Mouse (Mus musculus) liver, embryonic 11.5 days (tissue): ENCODE data around the gene Mest. TPM values are rescaled to one million over a fixed set of nuclear protein-coding genes. Genes with fewer than 3 reads are reported as not detected.
A peak's percentile ranks its signal among the peaks of the same experiment; 100 is the strongest.

Source experiments
- ATAC-seq: fragments of 200-750 bp; cut with Nextera tagmentation; replicated peaks from 2 replicates; pipeline ENCODE4 v1.8.0; 2017; ENCODE audit warnings: moderate number of reproducible peaks, mild to moderate bottlenecking, moderate TSS enrichment, moderate library complexity; ENCODE audit not compliant: low FRiP score
- DNase-seq: peaks from one replicate; pipeline ENCODE4 v3.0.0-alpha.2; 2017; ENCODE audit warnings: low spot score
- H3K27ac ChIP-seq: fragments of 300-500 bp; sonication (generic); 2 replicates; pipeline ENCODE4 v1.5.1; 2014; ENCODE audit warnings: mild to moderate bottlenecking, low read depth, low read length, control low read depth
- H3K27me3 ChIP-seq: fragments of 300-500 bp; sonication (generic); replicated peaks from 2 replicates; pipeline ENCODE4 v1.6.1; 2014; ENCODE audit warnings: low read length, mixed read lengths; ENCODE audit not compliant: control insufficient read depth, insufficient read depth
- H3K36me3 ChIP-seq: fragments of 300-500 bp; sonication (generic); 2 replicates; pipeline ENCODE4 v1.6.1; 2014; ENCODE audit warnings: mild to moderate bottlenecking, low read length, moderate library complexity, mixed read lengths; ENCODE audit not compliant: control insufficient read depth, insufficient read depth
- H3K4me1 ChIP-seq: fragments of 300-500 bp; sonication (generic); replicated peaks from 2 replicates; pipeline ENCODE4 v1.6.1; 2014; ENCODE audit warnings: low read length, mixed read lengths; ENCODE audit not compliant: control insufficient read depth, insufficient read depth
- H3K4me2 ChIP-seq: fragments of 300-500 bp; sonication (generic); 2 replicates; pipeline ENCODE4 v1.6.1; 2014; ENCODE audit warnings: mild to moderate bottlenecking, control low read depth, moderate library complexity
- H3K4me3 ChIP-seq: fragments of 300-500 bp; sonication (generic); 2 replicates; pipeline ENCODE4 v1.5.1; 2014; ENCODE audit warnings: low read depth, low read length, control low read depth
- H3K9ac ChIP-seq: fragments of 300-500 bp; sonication (generic); 2 replicates; pipeline ENCODE4 v1.6.1; 2014; ENCODE audit warnings: low read depth, low read length, control low read depth
- H3K9me3 ChIP-seq: fragments of 300-500 bp; sonication (generic); 2 replicates; pipeline ENCODE4 v1.6.1; 2016; ENCODE audit warnings: low read length, inconsistent platforms, mixed read lengths; ENCODE audit not compliant: control insufficient read depth
- WGBS: fragments of 180-500 bp; shearing (Covaris S2); extraction: QIAGEN DNeasy Blood & Tissue Kit; methylation state at CpG from one replicate; pipeline ENCODE4 v1.1.7; 2014; 5-methylcytosine and 5-hydroxymethylcytosine counted together
- polyA plus RNA-seq: library from polyadenylated mRNA; unstranded; fragments of >200 nt; fragmentation: Nextera tagmentation; extraction: Ambion mirVana; gene quantifications from 2 replicates; pipeline ENCODE4 v1.2.1, GENCODE M21; 2014

Mest gene
- polyA plus RNA-seq, 1 experiment from 2014 or later: 800 TPM

DNA sequence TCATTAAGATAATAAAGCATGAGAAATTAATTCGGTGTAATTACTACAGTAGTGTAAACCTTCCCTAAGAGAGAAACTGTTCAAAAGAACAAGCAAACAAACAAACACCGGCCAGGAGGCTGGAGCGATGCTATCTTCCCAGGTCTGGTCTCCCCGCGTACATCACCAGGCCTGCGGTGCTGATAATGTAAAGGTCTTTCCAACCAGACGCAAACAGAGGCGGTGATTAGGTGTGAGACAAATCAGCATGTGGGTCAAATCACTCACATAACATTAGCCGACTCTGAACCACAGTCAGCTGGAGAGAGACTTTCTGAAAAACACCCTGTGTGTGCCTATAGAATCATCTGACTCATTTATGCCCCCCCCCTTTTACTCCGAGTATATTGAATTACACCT lies 12.0 kb upstream of the Mest start:
- H3K27me3 ChIP-seq: no peaks in the 10 kb centered on the region
- ATAC-seq (no peak), DNase-seq (no peak)
- peaks cover 27% of the 10 kb centered on the region for H3K4me1 ChIP-seq
- H3K9ac ChIP-seq: no peak overlapping the region
- peak overlapping the region; percentile 72 for H3K27ac ChIP-seq
- 29% methylated on average over 10 of the region's 10 CpGs for WGBS
- no peak overlapping the region for H3K4me3 ChIP-seq
- H3K9me3 ChIP-seq: no peaks in the 10 kb centered on the region
- no peaks in the 10 kb centered on the region for H3K36me3 ChIP-seq
- H3K4me2 ChIP-seq: no peak overlapping the region

DNA sequence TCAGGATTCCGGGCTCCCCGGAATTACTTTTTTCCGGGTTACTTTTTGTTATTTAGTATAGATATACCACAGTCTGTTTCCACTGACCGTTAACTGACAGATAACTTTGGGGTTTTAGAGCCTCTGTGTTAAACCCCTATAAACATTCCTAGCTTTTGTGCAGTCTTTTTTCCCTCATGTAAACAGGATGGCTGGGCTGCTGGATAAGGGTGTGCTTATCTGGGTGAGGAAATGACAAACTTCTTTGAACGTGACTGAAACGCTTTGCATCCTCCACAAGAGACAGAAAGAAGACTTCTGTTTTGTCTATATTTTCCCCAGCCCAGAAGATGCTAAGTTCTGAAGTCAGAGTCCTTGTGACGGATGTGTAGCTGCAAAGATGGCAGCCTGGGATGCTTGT lies 10.9 kb upstream of the Mest start:
- 21% methylated on average over 7 of the region's 7 CpGs for WGBS
- no peak overlapping the region for H3K4me2 ChIP-seq
- no peak overlapping the region for H3K4me3 ChIP-seq
- peak overlapping the region; percentile 72 for H3K27ac ChIP-seq
- no peaks in the 10 kb centered on the region for H3K36me3 ChIP-seq
- no peaks in the 10 kb centered on the region for H3K9me3 ChIP-seq
- H3K4me1 ChIP-seq: peaks cover 27% of the 10 kb centered on the region
- ATAC-seq (peak; percentile 74), DNase-seq (no peak)
- H3K27me3 ChIP-seq: no peaks in the 10 kb centered on the region
- no peak overlapping the region for H3K9ac ChIP-seq

DNA sequence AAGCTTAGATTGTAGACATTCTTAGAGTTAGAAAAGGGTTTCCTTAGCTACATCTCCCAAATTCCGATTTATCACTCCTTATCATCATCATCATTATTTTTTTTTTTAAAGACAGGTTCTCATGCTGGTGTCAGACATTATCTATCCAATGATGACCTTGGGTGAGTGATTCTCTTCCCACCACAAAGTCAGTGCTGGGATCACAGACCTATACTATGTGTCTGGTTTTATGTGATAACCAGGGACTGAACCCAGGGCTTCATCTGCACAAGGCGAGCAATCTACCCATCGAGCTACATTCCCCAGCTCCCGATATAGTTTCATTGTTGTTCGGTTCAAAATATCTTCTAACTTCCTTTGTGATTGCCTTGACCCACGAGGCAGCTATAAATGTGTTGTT lies 9.9 kb upstream of the Mest start:
- no peak for DNase-seq
- H3K9me3 ChIP-seq: no peaks in the 10 kb centered on the region
- 34% methylated on average over 6 of the region's 6 CpGs for WGBS
- no peaks in the 10 kb centered on the region for H3K36me3 ChIP-seq
- H3K27me3 ChIP-seq: no peaks in the 10 kb centered on the region
- H3K4me3 ChIP-seq: no peak overlapping the region
- ATAC-seq: no peak; the same call in 1 of the 2 replicates
- no peak overlapping the region for H3K9ac ChIP-seq
- peaks cover 27% of the 10 kb centered on the region for H3K4me1 ChIP-seq
- H3K4me2 ChIP-seq: no peak overlapping the region
- H3K27ac ChIP-seq: peak overlapping the region; percentile 16; the same call in 1 of the 2 replicates

DNA sequence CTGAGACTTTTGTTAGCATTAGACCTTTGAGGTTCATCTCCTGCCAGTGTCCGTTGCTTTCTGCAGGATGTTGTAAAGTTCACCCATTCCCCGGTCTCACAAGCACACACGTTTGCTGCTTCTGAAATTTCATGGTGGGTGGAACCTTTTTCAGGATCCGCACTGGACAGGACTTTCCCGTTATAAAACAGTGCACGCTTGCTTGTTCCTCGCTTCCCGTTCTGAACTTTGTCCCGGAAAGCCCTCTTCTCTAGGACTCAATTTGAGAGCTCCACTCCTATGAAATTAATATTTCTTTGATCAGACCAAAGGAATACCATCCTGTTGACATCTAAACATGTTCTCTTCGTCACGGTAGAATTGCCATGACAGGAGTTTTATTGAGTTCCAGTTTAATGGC lies 9.5 kb upstream of the Mest start:
- Histone ChIP-seq H3K36me3 (no peaks in the 10 kb centered on the region), H3K27me3 (no peaks in the 10 kb centered on the region), H3K27ac (peak overlapping the region; percentile 16; the same call in 1 of the 2 replicates), H3K9ac (no peak overlapping the region), H3K4me2 (no peak overlapping the region), H3K4me1 (peaks cover 27% of the 10 kb centered on the region), H3K4me3 (no peak overlapping the region), H3K9me3 (no peaks in the 10 kb centered on the region)
- DNase-seq (no peak), ATAC-seq (no peak)
- WGBS: 79% methylated on average over 11 of the region's 11 CpGs

DNA sequence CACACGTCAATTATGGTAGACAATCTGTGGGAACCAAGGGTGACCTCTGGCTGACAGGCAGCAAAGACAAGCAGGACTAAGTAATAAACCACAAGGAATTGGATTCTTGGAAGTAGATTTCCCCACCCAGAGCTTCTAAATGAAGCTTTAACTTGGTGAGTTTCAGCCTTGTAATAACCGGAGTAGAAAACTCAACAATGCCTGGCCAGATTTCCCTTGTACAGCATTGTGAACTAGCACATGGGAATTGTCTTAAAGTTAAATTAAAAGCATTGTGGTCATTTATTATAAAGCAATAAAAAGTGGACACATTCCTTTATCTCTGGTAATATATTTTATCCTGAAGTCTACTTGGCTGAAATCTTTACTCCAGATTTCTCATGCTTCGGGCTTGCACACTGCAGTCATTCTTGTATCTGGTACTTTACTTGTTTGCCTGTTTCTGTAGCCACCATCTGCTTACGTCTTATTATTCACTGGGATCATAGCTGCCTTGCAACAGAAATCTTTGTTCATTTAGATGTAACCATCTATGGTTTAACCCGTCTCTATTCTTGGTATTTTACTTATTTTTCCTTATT lies 8.4 kb upstream of the Mest start:
- Histone ChIP-seq H3K27ac (no peak overlapping the region; the same call in 1 of the 2 replicates), H3K4me2 (no peak overlapping the region), H3K27me3 (no peaks in the 10 kb centered on the region), H3K9me3 (no peaks in the 10 kb centered on the region), H3K36me3 (no peaks in the 10 kb centered on the region), H3K9ac (no peak overlapping the region), H3K4me3 (no peak overlapping the region), H3K4me1 (peaks cover 27% of the 10 kb centered on the region)
- WGBS: 83% methylated on average over 5 of the region's 5 CpGs
- DNase-seq (no peak), ATAC-seq (no peak)

DNA sequence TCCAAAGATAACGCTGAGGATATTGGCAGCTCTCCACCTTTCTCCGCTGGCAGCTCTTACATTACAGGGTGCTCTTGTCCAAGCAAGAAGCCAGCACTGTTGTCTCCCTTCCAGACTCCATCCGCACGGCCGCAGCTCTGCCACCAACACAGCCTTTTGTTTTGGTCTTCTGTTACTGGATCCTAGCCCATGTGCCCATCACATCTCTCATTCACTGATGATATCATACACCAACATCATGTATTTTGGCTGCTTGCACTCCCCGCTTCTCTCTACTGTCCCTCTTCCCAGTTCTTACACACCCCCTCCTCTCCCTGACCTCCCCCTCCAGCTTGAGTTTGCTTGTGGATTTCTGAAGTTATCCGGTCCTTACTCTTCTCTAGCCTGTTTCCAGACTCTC lies 6.6 kb upstream of the Mest start:
- Histone ChIP-seq H3K4me3 (no peak overlapping the region), H3K4me2 (no peak overlapping the region), H3K9me3 (no peaks in the 10 kb centered on the region), H3K36me3 (no peaks in the 10 kb centered on the region), H3K4me1 (peaks cover 18% of the 10 kb centered on the region), H3K9ac (no peak overlapping the region), H3K27me3 (no peaks in the 10 kb centered on the region), H3K27ac (no peak overlapping the region)
- DNase-seq (no peak), ATAC-seq (no peak)
- 89% methylated on average over 7 of the region's 7 CpGs for WGBS

DNA sequence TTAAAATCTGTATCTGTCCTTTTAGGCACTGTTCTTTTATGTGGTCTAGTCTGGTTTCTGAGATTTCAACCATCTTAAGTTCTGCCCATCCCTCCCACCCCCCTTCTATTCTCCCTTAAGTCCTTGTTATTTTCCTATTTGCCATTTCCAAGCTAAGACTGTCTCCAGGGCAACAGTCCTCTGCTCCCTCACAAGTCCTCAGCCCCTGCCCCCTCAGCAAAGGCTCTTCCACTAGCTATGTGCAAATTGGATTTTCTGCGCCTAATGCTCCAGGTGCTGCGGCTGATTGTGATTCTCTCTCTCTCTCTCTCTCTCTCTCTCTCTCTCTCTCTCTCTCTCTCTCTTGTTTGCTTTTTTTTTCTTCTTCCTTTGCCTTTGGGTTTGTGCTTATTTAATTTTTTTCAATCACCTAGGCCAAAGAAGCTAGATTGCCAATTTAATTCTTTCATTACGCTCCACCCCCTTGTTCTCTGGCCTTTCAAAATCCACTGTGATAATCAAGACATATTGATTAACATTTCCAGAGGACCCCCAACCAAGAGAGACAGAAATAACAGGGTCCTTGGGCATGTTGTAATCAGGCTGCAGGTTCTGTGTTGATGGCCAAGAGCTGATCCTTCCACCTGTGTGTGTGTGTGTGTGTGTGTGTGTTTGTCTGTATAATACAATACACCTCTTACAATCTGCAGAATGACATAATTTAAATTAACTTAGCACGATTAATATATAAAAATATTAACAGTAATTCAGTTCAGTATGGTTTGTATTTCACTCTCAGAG lies 772 bp upstream of the Mest start:
- DNase-seq: no peak

DNA sequence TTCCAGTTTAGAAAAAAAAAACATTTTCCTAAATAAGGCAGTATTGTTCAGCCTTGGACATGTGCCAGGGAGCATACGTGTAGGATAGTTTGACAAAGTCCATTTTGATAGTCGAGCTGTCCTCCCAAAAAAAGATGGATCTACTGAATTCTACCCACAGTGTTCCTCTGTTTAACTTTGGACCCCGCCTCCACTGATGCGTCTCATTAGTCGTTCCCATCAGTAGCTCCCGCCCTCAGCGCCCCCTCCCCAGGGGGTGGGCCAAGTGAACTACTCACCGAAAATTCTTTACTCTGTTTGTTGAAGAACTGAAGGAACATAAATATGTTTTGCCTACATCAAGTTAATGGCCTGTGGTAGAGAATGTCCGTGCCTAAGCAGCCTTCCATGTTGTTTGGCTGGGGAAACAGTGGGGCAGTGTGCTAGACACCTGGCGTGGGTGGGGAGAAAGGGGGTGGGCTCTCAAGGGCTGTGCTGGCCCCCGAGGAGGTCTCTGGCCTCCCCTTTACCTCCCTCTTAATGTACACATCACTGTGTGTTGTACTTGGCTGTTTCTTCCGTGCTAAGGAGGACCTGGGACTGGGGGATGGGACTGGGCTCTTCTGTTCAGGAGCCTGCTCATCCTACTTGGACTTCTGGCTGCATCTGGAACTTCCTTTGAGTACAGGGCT lies 7.1 kb downstream of the Mest start:
- ATAC-seq (no peak), DNase-seq (no peak)
- Histone ChIP-seq H3K9me3 (peaks cover 2% of the 10 kb centered on the region; the same call in 1 of the 2 replicates), H3K4me1 (0 out of 2 replicates have a peak, but pooled peaks cover 2% of the 10 kb centered on the region), H3K4me2 (no peak overlapping the region), H3K27ac (no peak overlapping the region), H3K36me3 (no peaks in the 10 kb centered on the region), H3K27me3 (peaks cover 22% of the 10 kb centered on the region), H3K9ac (no peak overlapping the region), H3K4me3 (no peak overlapping the region)
- 59% methylated on average over 12 of the region's 12 CpGs for WGBS

More for the DNA sequence above, 772 bp upstream of the Mest start:
- Histone ChIP-seq H3K4me2 (no peak overlapping the region), H3K36me3 (no peaks in the 10 kb centered on the region), H3K4me3 (no peak overlapping the region), H3K4me1 (peaks cover 3% of the 10 kb centered on the region; the same call in 1 of the 2 replicates), H3K9me3 (no peaks in the 10 kb centered on the region), H3K27ac (no peak overlapping the region), H3K27me3 (no peaks in the 10 kb centered on the region), H3K9ac (no peak overlapping the region)
- no peak for ATAC-seq
- 69% methylated on average over 4 of the region's 4 CpGs for WGBS
